9 mouse cellular contexts compared by ENCODE assay signal in genomic region chr1:75338091-75338694, GRCm38 (mm10). TPM values are rescaled to one million over a fixed set of nuclear protein-coding genes. Genes with fewer than 3 reads are reported as not detected.
A peak's percentile ranks its signal among the peaks of the same experiment; 100 is the strongest.
DNase-seq lines count a peak whose midpoint lies in the region; ATAC-seq and TF ChIP-seq lines count a peak whose summit lies in the region.
"Had no signal": no experiment of that assay in that cellular context is flagged by ENCODE, and none has a peak within 500 bp of the region (broad histone marks: within the 10 kb centered on the region; RNA-seq: fewer than 3 reads in every experiment).

No protein-coding gene starts in this region.

- H3K79me2 ChIP-seq in C2C12 (ENCODE audit: control insufficient read depth, insufficient read depth), result no peaks in the 10 kb centered on the region

- no peak for TF ChIP-seq CTCF in gastrocnemius, adult 2 months (IDR thresholded peaks at IDR 0.05)
- TF ChIP-seq CTCF in C2C12 (IDR thresholded peaks at IDR 0.05; ENCODE audit: control insufficient read depth, insufficient read depth, insufficient read length), result no peak

- no peaks in the 10 kb centered on the region for H3K9me3 ChIP-seq in hindbrain, embryonic 12.5 days (replicated peaks)
- no peaks in the 10 kb centered on the region for H3K9me3 ChIP-seq in midbrain, embryonic 10.5 days (replicated peaks)
- no peaks in the 10 kb centered on the region for H3K9me3 ChIP-seq in liver, embryonic 11.5 days (ENCODE audit: control insufficient read depth, low read length)

- peak; percentile 39 for DNase-seq in gastrocnemius, adult 2 months
- DNase-seq in gastrocnemius, postnatal 36 days, result no peak
- no peak for DNase-seq in midbrain, embryonic 10.5 days (ENCODE audit: low spot score)
- no peak for DNase-seq in left cerebral cortex, adult 8-10 months (ENCODE audit: low spot score in 2 of 2)
- DNase-seq in liver, embryonic 11.5 days (ENCODE audit: low spot score), result no peak
- DNase-seq in Muller cell, postnatal 12 days (ENCODE audit: inconsistent ontology term), result no peak

- 29% methylated on average over 11 of the region's 11 CpGs for WGBS in hindbrain, embryonic 12.5 days
- 41% methylated on average over 11 of the region's 11 CpGs for WGBS in midbrain, embryonic 10.5 days
- 44% methylated on average over 11 of the region's 11 CpGs for WGBS in liver, embryonic 11.5 days

- H3K4me1 ChIP-seq in hindbrain, embryonic 12.5 days, result peaks cover 20% of the 10 kb centered on the region
- peaks cover 42% of the 10 kb centered on the region for H3K4me1 ChIP-seq in midbrain, embryonic 10.5 days
- peaks cover 7% of the 10 kb centered on the region; the same call in 1 of the 2 replicates for H3K4me1 ChIP-seq in liver, embryonic 11.5 days (replicated peaks; ENCODE audit: control insufficient read depth, insufficient read depth, low read length)

- H3ac ChIP-seq in C2C12 (ENCODE audit: control insufficient read depth, insufficient read length, low read depth), result no peak overlapping the region

- intact Hi-C loops in gastrocnemius, adult 2 months (cut with DNase I), result loop anchor here (10.0 kb wide), 1 partner anchor 217 kb away; no protein-coding TSS in a partner anchor
- intact Hi-C loops in gastrocnemius, postnatal 36 days (cut with DNase I), result no loop called here

- no peaks in the 10 kb centered on the region for H3K79me3 ChIP-seq in C2C12 (ENCODE audit: low read depth)

- peak overlapping the region; percentile 65 for H3K4me3 ChIP-seq in gastrocnemius, adult 2 months
- H3K4me3 ChIP-seq in C2C12 (ENCODE audit: insufficient read depth, poor library complexity, severe bottlenecking), result no peak overlapping the region
- H3K4me3 ChIP-seq in hindbrain, embryonic 12.5 days, result no peak overlapping the region
- no peak overlapping the region for H3K4me3 ChIP-seq in midbrain, embryonic 10.5 days
- no peak overlapping the region for H3K4me3 ChIP-seq in liver, embryonic 11.5 days (ENCODE audit: low read depth, low read length)

- H3K4me2 ChIP-seq in hindbrain, embryonic 12.5 days (replicated peaks), result no peak overlapping the region
- H3K4me2 ChIP-seq in liver, embryonic 11.5 days, result no peak overlapping the region
- H3K4me2 ChIP-seq: heart, embryonic 11.5 days had no signal

- 0 out of 2 replicates have a peak, but pooled peaks have one; percentile 21 for ATAC-seq in hindbrain, embryonic 12.5 days (ENCODE audit: low FRiP score)
- ATAC-seq in liver, embryonic 11.5 days (replicated peaks; ENCODE audit: low FRiP score), result no peak

- peak overlapping the region; percentile 13; the same call in 1 of the 2 replicates for H3K9ac ChIP-seq in hindbrain, embryonic 12.5 days
- H3K9ac ChIP-seq in liver, embryonic 11.5 days (ENCODE audit: low read depth, low read length), result no peak overlapping the region

- H3K36me3 ChIP-seq in C2C12 (ENCODE audit: control insufficient read depth, insufficient read depth), result no peaks in the 10 kb centered on the region
- H3K36me3 ChIP-seq in hindbrain, embryonic 12.5 days, result no peaks in the 10 kb centered on the region
- no peaks in the 10 kb centered on the region for H3K36me3 ChIP-seq in midbrain, embryonic 10.5 days
- no peaks in the 10 kb centered on the region for H3K36me3 ChIP-seq in liver, embryonic 11.5 days (ENCODE audit: control insufficient read depth, insufficient read depth, low read length)

- peak overlapping the region; percentile 87 for H3K27ac ChIP-seq in gastrocnemius, adult 2 months
- H3K27ac ChIP-seq in hindbrain, embryonic 12.5 days, result peak overlapping the region; percentile 40
- H3K27ac ChIP-seq in midbrain, embryonic 10.5 days (replicated peaks), result peak overlapping the region; percentile 67
- H3K27ac ChIP-seq in liver, embryonic 11.5 days (ENCODE audit: low read depth, low read length), result no peak overlapping the region

- no peaks in the 10 kb centered on the region for H3K27me3 ChIP-seq in C2C12 (ENCODE audit: control insufficient read depth, insufficient read depth, insufficient read length)
- no peaks in the 10 kb centered on the region for H3K27me3 ChIP-seq in hindbrain, embryonic 12.5 days
- peaks cover 14% of the 10 kb centered on the region; the same call in 1 of the 2 replicates for H3K27me3 ChIP-seq in midbrain, embryonic 10.5 days (ENCODE audit: low read depth, poor library complexity, severe bottlenecking)
- peaks cover 11% of the 10 kb centered on the region; the same call in 1 of the 2 replicates for H3K27me3 ChIP-seq in liver, embryonic 11.5 days (replicated peaks; ENCODE audit: control insufficient read depth, insufficient read depth, low read length)

TF ChIP-seq in C2C12, 6 proteins besides CTCF, POLR2A, EP300 and RAD21:
- TF ChIP-seq CEBPB (IDR thresholded peaks at IDR 0.05; ENCODE audit: low read depth) (no peak), FOSL1 (IDR thresholded peaks at IDR 0.05; ENCODE audit: insufficient read depth, low read length, poor library complexity, severe bottlenecking) (peak; percentile 19), MYOD1 (IDR thresholded peaks at IDR 0.05; ENCODE audit: control insufficient read depth, insufficient read length, low read depth) (no peak), MAX (IDR thresholded peaks at IDR 0.05) (no peak), USF1 (IDR thresholded peaks at IDR 0.05; ENCODE audit: low read depth) (no peak), MYOG (IDR thresholded peaks at IDR 0.05; ENCODE audit: control insufficient read depth, extremely low read depth, insufficient read length) (no peak)
TF ChIP-seq in C2C12: peak in this region for 1.

RNA-seq across cellular contexts. Expression of gene Dnpep, which starts 20.4 kb away (rescaled TPM):
- total RNA-seq in gastrocnemius, adult 2 months (2021), result 10 to 100 TPM; 40.9 to 49.6 TPM
- 10 to 100 TPM; 46.4 to 48.3 TPM for total RNA-seq in gastrocnemius, postnatal 36 days (2021)
- polyA plus RNA-seq in C2C12 (2012; fragmentation: generic; extraction: Trizol), result 134 TPM
- 173 and 175 TPM in 2 replicates for polyA plus RNA-seq in hindbrain, embryonic 12.5 days (2016; fragmentation: Nextera tagmentation; extraction: Ambion mirVana)
- 157 and 176 TPM in 2 replicates for polyA plus RNA-seq in midbrain, embryonic 10.5 days (2016; fragmentation: Nextera tagmentation; extraction: Ambion mirVana)
- 10 to 100 TPM; 56.5 to 63.2 (median 59.7) TPM for total RNA-seq in left cerebral cortex, adult 8-10 months (2022)
- polyA plus RNA-seq in liver, embryonic 11.5 days (2014; fragmentation: Nextera tagmentation; extraction: Ambion mirVana), result 83.7 and 98.7 TPM in 2 replicates

RNA-seq across cellular contexts. Expression of gene Des, which starts 21.9 kb away (rescaled TPM):
- 1,000 to 10,000 TPM; 2,035 to 2,198 TPM for total RNA-seq in gastrocnemius, adult 2 months (2021)
- total RNA-seq in gastrocnemius, postnatal 36 days (2021), result 1,000 to 10,000 TPM; 1,843 to 1,948 TPM
- 657 TPM for polyA plus RNA-seq in C2C12 (2012; fragmentation: generic; extraction: Trizol)
- 2.3 and 10.5 TPM in 2 replicates for polyA plus RNA-seq in hindbrain, embryonic 12.5 days (2016; fragmentation: Nextera tagmentation; extraction: Ambion mirVana)
- 1.1 and 2.8 TPM in 2 replicates for polyA plus RNA-seq in midbrain, embryonic 10.5 days (2016; fragmentation: Nextera tagmentation; extraction: Ambion mirVana)
- total RNA-seq in left cerebral cortex, adult 8-10 months (2022), result 1 to 10 TPM in 3 of 4 experiments, under 1 TPM in 1; 0.89 to 2.9 (median 1.8) TPM
- 13.3 and 14.5 TPM in 2 replicates for polyA plus RNA-seq in liver, embryonic 11.5 days (2014; fragmentation: Nextera tagmentation; extraction: Ambion mirVana)

RNA-seq across cellular contexts. Expression of gene Speg, which starts 36.9 kb away (rescaled TPM):
- total RNA-seq in gastrocnemius, adult 2 months (2021), result 100 to 1,000 TPM; 268 to 311 TPM
- 100 to 1,000 TPM; 229 to 230 TPM for total RNA-seq in gastrocnemius, postnatal 36 days (2021)
- 29.4 TPM for polyA plus RNA-seq in C2C12 (2012; fragmentation: generic; extraction: Trizol)
- 19.1 and 19.7 TPM in 2 replicates for polyA plus RNA-seq in hindbrain, embryonic 12.5 days (2016; fragmentation: Nextera tagmentation; extraction: Ambion mirVana)
- polyA plus RNA-seq in midbrain, embryonic 10.5 days (2016; fragmentation: Nextera tagmentation; extraction: Ambion mirVana), result 23.6 and 26.9 TPM in 2 replicates
- 100 to 1,000 TPM; 177 to 190 (median 187) TPM for total RNA-seq in left cerebral cortex, adult 8-10 months (2022)
- 24.8 and 32.3 TPM in 2 replicates for polyA plus RNA-seq in liver, embryonic 11.5 days (2014; fragmentation: Nextera tagmentation; extraction: Ambion mirVana)

RNA-seq across cellular contexts. Expression of gene Resp18, which starts 60.0 kb away (rescaled TPM):
- not detected for total RNA-seq in gastrocnemius, adult 2 months (2021)
- total RNA-seq in gastrocnemius, postnatal 36 days (2021), result not detected
- polyA plus RNA-seq in C2C12 (2012; fragmentation: generic; extraction: Trizol), result not detected
- 50.0 and 56.8 TPM in 2 replicates for polyA plus RNA-seq in hindbrain, embryonic 12.5 days (2016; fragmentation: Nextera tagmentation; extraction: Ambion mirVana)
- polyA plus RNA-seq in midbrain, embryonic 10.5 days (2016; fragmentation: Nextera tagmentation; extraction: Ambion mirVana), result 7.2 and 16.2 TPM in 2 replicates
- total RNA-seq in left cerebral cortex, adult 8-10 months (2022), result 100 to 1,000 TPM; 166 to 203 (median 173) TPM
- 0.40 TPM in 1 of 2 replicates, not detected in the other for polyA plus RNA-seq in liver, embryonic 11.5 days (2014; fragmentation: Nextera tagmentation; extraction: Ambion mirVana)

Comparison
In these comparisons a context has a peak if more than half of its experiments do, and no peak if none do; other contexts are left out.
1. RNA of gene Des, which starts 21.9 kb away (polyA plus RNA-seq): 657 TPM in C2C12 (single experiment); 13.3 to 14.5 TPM in liver, embryonic 11.5 days, 1.1 to 2.8 TPM in midbrain, embryonic 10.5 days and 2.3 to 10.5 TPM in hindbrain, embryonic 12.5 days; every median in the first group is over 10 times any median in the second.